Mouse (Mus musculus) left cerebral cortex, postnatal 10 days (tissue): ENCODE measurements around the gene Hnrnpc. TPM values are rescaled to one million over a fixed set of nuclear protein-coding genes. Genes with fewer than 3 reads are reported as not detected.
"Not testable (repeated sequence)": the region's sequence is repeated elsewhere in the genome, so short reads cannot be mapped to it uniquely, and the experiment has no call there.

ENCODE experiments used
- DNase-seq, 2 experiments: peaks; one replicate each; pipeline ENCODE4 v3.0.0; 2021 to 2022; ENCODE audit warnings: low spot score in 2 of 2, mixed read lengths in 1 of 2; ENCODE audit errors: extremely low spot score in 1 of 2
- intact Hi-C: fragments of 180-260 bp; cut with DNase I; formaldehyde crosslinking; loops from one replicate; pipeline ENCODE4 v1.15.1; 2025
- total RNA-seq, 2 experiments: library from RNA; stranded (reverse); gene quantifications; 2 replicates each; pipeline ENCODE4 v1.2.3; 2021

Hnrnpc gene
- total RNA-seq, 2 experiments from 2014 or later, result 188 to 191 TPM

DNA sequence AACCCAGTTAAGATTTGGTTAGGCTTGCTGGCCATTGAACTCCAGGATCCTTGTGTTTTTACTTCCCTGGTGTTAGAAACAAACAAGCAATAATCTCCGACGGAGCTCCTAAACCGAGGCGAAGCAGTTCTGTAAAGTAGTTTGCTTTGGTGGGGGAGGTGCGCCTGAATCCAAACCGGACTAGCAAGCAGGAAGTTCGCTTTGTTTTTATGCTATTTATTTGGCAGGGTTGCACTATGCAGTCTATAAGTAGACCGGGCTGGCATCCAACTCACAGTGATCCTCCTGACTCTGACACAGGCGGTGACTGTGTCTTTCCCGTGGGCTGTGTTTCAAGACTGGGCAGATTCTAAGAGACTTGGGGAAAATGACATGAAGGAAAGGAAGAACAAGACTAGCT is 2.9 kb upstream of the Hnrnpc start:
- peak; percentile 50 to 84 for DNase-seq
- intact Hi-C loops, result no loop called here

DNA sequence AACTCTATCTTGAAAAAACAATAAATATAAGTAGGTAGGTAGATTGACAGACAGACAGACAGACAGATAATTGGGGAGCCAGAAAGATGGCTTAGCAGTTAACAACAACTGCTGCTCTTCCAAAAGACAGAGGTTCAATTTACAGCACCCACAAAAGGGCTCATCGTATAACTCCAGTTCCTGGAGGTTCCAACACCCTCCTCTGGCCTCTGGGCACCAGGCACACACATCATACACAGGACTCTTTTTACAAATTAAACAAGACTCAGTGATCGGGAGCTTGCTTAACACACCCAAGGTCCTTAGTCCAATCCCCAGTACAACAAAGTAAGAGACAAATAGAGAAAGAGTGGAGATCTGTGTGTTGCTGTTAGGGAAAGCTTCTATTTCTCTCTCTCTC is 1.5 kb upstream of the Hnrnpc start:
- intact Hi-C loops, result no loop called here
- DNase-seq, result no peak

GRCm38 (mm10) chr14:52104677-52105285 is 953 bp upstream of the Hnrnpc start:
- DNase-seq, result no peak
- intact Hi-C loops, result no loop called here

DNA sequence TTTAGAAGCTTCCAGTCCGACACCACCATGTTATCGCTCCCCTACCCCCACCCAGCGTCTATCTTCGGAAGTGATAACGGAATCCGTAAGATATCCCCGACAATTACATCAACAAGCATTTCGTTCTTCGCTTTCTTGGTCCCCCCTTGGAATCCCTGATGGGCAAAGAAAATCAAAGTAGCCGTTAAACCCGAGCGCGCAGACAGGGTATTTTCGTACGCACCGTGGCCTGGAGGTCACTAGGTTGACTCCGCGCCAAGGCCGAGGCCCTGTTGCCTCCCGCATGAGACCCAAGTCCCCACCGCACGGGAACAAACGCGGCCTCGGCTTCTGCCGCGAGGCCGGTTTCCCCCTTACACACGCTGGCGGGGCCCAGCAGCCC is 363 bp downstream of the Hnrnpc start:
- peak; percentile 56 to 77 for DNase-seq
- intact Hi-C loops, result no loop called here

- intact Hi-C loops, result no loop called here
- no peak for DNase-seq
Measured at GRCm38 (mm10) chr14:52101285-52102157, 2.3 kb downstream of the Hnrnpc start.

- DNase-seq, result no peak
- intact Hi-C loops, result no loop called here
Measured at GRCm38 (mm10) chr14:52100170-52100960, 3.5 kb downstream of the Hnrnpc start.

GRCm38 (mm10) chr14:52099563-52099962 is 4.3 kb downstream of the Hnrnpc start:
- no peak for DNase-seq
- intact Hi-C loops, result no loop called here

GRCm38 (mm10) chr14:52098387-52098786 is 5.4 kb downstream of the Hnrnpc start:
- intact Hi-C loops, result not testable (repeated sequence)

GRCm38 (mm10) chr14:52097191-52097590 is 6.6 kb downstream of the Hnrnpc start:
- intact Hi-C loops, result not testable (repeated sequence)

More at GRCm38 (mm10) chr14:52098387-52098786, 5.4 kb downstream of the Hnrnpc start:
- DNase-seq, result not testable (repeated sequence)

GRCm38 (mm10) chr14:52094533-52094932 is 9.3 kb downstream of the Hnrnpc start:
- intact Hi-C loops, result no loop called here
- no peak for DNase-seq

More at GRCm38 (mm10) chr14:52097191-52097590, 6.6 kb downstream of the Hnrnpc start:
- not testable (repeated sequence) for DNase-seq

DNA sequence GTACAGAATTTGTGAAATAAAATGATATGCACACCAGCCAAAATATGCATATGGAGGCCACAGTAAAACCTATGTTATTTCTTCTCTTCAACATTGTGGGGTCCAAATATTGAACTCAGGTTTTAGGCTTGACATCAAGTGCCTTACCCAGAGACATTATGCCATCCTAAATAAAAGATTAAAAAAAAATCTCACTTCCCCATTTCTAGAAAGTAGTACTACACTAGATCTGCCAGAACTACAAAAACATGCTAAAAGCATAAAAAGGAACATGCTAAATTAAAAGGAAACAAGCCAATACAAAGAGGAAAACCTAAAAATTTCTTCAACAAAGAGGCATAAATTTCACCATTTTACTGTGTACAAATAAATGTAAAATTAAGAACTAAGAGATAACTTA is 20.7 kb downstream of the Hnrnpc start:
- no peak for DNase-seq
- intact Hi-C loops, result no loop called here

DNA sequence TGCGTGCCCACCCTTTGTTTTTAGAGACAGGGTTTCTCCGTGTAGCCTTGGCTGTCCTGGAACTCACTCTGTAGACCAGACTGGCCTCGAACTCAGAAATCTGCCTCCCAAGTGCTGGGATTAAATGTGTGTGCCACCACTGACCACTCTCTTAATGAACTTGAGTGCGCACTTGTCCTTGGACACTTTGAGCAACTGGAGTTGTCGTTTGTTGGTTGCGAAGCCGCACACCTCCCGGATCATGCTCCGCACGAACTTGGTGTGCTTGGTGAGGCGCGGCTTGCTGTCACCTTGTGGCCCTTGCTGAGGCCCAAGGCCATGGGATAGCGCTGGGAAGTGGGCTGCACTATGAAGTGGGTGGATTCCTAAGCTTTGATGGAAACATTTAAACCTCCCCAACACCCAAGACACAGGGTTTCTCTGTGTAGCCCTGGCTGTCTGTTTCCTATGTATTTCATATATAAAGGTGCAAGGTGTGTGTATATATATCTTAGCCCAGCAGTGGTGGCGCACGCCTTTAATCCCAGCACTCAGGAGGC is 32.2 kb downstream of the Hnrnpc start:
- no peak for DNase-seq
- intact Hi-C loops, result loop anchor here (10.0 kb wide), 1 partner anchor 153 kb away; no protein-coding TSS in a partner anchor

DNA sequence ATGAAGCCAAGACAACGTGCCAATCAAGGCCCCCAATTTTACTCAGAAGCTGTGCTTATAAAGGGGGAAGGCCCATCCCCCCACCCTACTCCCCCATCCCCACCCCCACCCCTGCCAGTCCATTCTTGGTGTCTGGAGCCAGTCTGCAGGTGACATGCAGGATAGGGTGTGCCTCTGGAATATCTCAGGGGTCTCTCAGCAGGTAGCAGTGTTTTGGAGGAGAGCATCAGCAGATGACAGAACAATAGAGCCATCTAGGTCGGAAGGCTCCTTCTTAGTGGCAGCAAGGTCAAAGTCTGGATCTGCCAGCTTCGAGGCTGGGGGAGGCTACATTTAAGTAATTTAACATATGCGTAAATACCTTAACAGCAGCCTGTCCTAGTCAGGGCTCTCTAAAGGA is 37.7 kb downstream of the Hnrnpc start:
- intact Hi-C loops, result no loop called here
- no peak for DNase-seq

DNA sequence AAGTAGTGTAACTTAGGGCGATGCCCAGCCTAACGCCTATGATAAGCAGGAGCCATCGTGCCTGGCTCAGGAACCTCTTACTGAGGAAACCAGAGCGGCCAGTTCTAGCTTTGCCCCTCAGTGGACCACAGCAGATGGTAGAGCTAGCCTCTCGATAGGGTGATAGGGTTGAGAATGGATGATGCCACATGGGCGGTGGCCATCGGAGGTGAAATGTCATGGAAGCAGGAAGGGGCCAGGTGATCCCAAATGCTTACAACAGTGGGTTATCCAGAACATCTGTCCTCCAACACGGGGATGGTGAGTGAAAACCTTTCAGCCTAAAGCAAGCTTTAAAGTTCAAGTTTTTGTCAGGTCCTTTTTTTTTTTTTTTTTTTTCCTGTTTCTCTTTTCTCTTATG is 42.0 kb downstream of the Hnrnpc start:
- intact Hi-C loops, result no loop called here
- no peak for DNase-seq

- DNase-seq, result no peak
- intact Hi-C loops, result no loop called here
Measured at GRCm38 (mm10) chr14:52060800-52061199, 43.0 kb downstream of the Hnrnpc start.

GRCm38 (mm10) chr14:52059982-52060381 is 43.8 kb downstream of the Hnrnpc start:
- intact Hi-C loops, result no loop called here
- DNase-seq, result no peak

DNA sequence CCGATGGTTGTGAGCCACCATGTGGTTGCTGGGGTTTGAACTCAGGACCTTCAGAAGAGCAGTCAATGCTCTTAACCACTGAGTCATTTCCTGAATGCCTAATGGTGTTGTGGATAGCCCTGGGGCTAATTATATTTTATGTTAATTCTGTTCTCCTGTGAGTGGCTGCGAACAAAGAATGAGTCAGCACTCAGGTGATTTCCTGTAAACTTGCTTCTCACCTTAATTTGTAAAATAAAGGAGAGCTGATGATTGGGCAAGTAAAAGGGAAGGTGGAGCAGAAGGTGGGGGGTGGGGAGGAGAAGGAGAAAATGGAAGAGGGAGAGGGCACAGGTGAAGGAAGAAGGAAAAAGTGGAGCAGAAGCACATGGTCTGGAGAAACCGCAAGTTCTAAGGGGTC is 51.1 kb downstream of the Hnrnpc start:
- DNase-seq, intact Hi-C loops: not testable (repeated sequence)

- DNase-seq, result no peak
- intact Hi-C loops, result no loop called here
Measured at GRCm38 (mm10) chr14:52045966-52046565, 57.8 kb downstream of the Hnrnpc start.
